Mouse (Mus musculus) kidney, embryonic 16.5 days (tissue): ENCODE measurements at regions not wholly inside any gene's neighbourhood (a gene's known extent, or its start where the extent isn't known, plus 50 kb on each side); places are given as distances from the start of the nearest gene placed in this dataset.
A peak's percentile ranks its signal among the peaks of the same experiment; 100 is the strongest.

Experiments used
- ATAC-seq: fragments of 200-750 bp; cut with Nextera tagmentation; 2 replicates; pipeline ENCODE4 v1.8.0; 2017; ENCODE audit warnings: moderate TSS enrichment; ENCODE audit not compliant: low FRiP score, low TSS enrichment
- H3K27ac ChIP-seq: fragments of 300-500 bp; sonication (generic); 2 replicates; pipeline ENCODE4 v1.5.1; 2014; ENCODE audit warnings: low read length
- H3K27me3 ChIP-seq: fragments of 300-500 bp; sonication (generic); 2 replicates; pipeline ENCODE4 v1.6.1; 2014; ENCODE audit warnings: low read length, control low read depth, mixed read lengths; ENCODE audit not compliant: insufficient read depth
- H3K36me3 ChIP-seq: fragments of 300-500 bp; sonication (generic); 2 replicates; pipeline ENCODE4 v1.6.1; 2014; ENCODE audit warnings: low read length, control low read depth, mixed read lengths; ENCODE audit not compliant: insufficient read depth
- H3K4me1 ChIP-seq: fragments of 300-500 bp; sonication (generic); 2 replicates; pipeline ENCODE4 v1.6.1; 2014; ENCODE audit warnings: low read length, control low read depth, mixed read lengths; ENCODE audit not compliant: insufficient read depth
- H3K4me2 ChIP-seq: fragments of 300-500 bp; sonication (generic); replicated peaks from 2 replicates; pipeline ENCODE4 v1.6.1; 2014; ENCODE audit warnings: low read depth, low read length
- H3K4me3 ChIP-seq: fragments of 300-500 bp; sonication (generic); 2 replicates; pipeline ENCODE4 v1.5.1; 2014; ENCODE audit warnings: mild to moderate bottlenecking, low read length
- H3K9ac ChIP-seq: fragments of 300-500 bp; sonication (generic); replicated peaks from 2 replicates; pipeline ENCODE4 v1.6.1; 2014; ENCODE audit warnings: low read length
- H3K9me3 ChIP-seq: fragments of 300-500 bp; sonication (generic); 2 replicates; pipeline ENCODE4 v1.6.1; 2016; ENCODE audit warnings: low read length, control low read depth
- WGBS: fragments of 180-500 bp; shearing (Covaris S2); extraction: QIAGEN DNeasy Blood & Tissue Kit; methylation state at CpG from one replicate; pipeline ENCODE4 v1.1.7; 2014; 5-methylcytosine and 5-hydroxymethylcytosine counted together

DNA sequence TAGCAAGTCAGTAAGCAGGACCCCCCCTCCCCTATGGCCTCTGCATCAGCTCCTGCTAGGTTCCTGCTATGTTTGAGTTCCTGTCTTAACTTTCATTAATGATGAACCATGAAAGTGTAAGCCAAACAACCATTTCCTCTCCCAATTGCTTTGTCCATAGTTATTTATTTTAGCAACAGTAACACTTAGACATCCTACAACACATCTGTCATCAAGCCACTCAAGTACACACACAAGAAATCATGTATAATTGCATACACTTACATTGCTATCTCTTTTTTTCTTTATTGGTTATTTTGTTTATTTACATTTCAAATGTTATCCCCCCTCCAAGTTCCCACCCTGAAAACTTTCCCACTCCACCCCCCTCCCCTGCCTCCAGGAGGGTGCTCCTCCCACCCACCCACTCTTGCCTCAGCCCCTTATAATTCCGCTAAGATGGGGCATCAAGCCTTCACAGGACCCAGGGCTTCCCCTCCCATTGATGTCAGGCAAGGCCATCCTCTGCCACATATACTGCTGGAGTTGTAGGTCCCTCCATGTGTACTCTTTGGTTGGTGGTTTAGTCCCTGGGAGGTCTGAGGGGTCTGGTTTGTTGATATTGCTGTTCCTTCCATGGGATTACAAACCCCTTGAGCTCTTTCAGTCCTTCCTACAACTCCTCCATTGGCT lies 310.9 kb upstream of the Ccnh start:
- Histone ChIP-seq H3K9ac (no peak overlapping the region), H3K27me3 (no peaks in the 10 kb centered on the region), H3K9me3 (no peaks in the 10 kb centered on the region), H3K36me3 (no peaks in the 10 kb centered on the region), H3K4me2 (no peak overlapping the region), H3K4me3 (no peak overlapping the region), H3K4me1 (no peaks in the 10 kb centered on the region), H3K27ac (no peak overlapping the region)
- ATAC-seq = no peak
- 71% methylated on average over 1 of the region's 1 CpGs for WGBS

GRCm38 (mm10) chr13:84905347-84905981 lies 283.7 kb upstream of the Ccnh start:
- WGBS = 82% methylated on average over 6 of the region's 6 CpGs

DNA sequence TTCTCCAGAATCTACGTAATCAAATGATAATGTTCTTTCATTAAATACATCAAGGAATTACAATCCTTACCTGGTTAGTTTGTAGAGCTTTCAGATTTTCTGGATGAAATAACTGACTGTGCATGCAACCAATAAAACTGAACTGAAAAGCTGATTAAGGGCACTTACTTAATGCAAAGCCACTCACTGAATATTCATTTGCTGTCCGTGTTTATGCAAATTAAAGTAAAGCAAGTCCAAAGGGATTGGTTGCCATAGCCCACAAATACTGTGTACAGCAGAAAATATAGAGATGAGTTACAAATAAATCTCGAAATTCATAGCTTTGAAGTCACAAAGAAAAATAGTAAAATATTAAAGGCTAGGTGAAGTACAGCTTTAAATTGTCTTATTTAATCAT lies 283.2 kb upstream of the Ccnh start:
- Histone ChIP-seq H3K4me3 (no peak overlapping the region), H3K27me3 (no peaks in the 10 kb centered on the region), H3K27ac (no peak overlapping the region), H3K4me2 (no peak overlapping the region), H3K9ac (no peak overlapping the region), H3K36me3 (no peaks in the 10 kb centered on the region), H3K9me3 (no peaks in the 10 kb centered on the region), H3K4me1 (no peaks in the 10 kb centered on the region)
- no peak for ATAC-seq
- 63% methylated on average over 3 of the region's 3 CpGs for WGBS

More at GRCm38 (mm10) chr13:84905347-84905981, 283.7 kb upstream of the Ccnh start:
- Histone ChIP-seq H3K27ac (no peak overlapping the region), H3K4me3 (no peak overlapping the region), H3K4me2 (no peak overlapping the region), H3K36me3 (no peaks in the 10 kb centered on the region), H3K9ac (no peak overlapping the region), H3K27me3 (no peaks in the 10 kb centered on the region), H3K9me3 (no peaks in the 10 kb centered on the region), H3K4me1 (no peaks in the 10 kb centered on the region)
- no peak for ATAC-seq

DNA sequence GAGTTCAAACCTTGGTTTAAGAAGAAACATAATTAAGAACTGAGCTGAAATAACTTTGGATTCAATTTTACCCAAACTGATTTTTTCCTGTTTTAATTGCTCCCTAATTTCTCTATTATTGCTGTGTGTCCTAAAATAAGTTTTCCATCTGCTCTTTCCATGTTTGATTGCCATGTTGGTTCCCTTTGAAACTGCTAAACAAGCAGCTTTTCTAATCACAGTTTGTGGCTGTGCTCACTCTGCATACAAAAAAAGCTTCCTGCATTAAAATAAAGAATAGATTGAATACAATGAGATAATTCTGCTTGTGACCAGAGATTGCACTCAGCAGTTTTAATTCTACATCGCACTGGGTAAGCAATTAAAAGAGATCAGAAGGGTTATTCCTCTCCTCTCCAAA lies 257.9 kb upstream of the Ccnh start:
- H3K4me2 ChIP-seq = no peak overlapping the region
- H3K27ac ChIP-seq = no peak overlapping the region
- no peak for ATAC-seq
- H3K9me3 ChIP-seq = no peaks in the 10 kb centered on the region
- WGBS = 92% methylated on average over 1 of the region's 1 CpGs
- H3K27me3 ChIP-seq = no peaks in the 10 kb centered on the region
- H3K4me3 ChIP-seq = no peak overlapping the region
- H3K36me3 ChIP-seq = no peaks in the 10 kb centered on the region
- H3K9ac ChIP-seq = no peak overlapping the region
- H3K4me1 ChIP-seq = no peaks in the 10 kb centered on the region

DNA sequence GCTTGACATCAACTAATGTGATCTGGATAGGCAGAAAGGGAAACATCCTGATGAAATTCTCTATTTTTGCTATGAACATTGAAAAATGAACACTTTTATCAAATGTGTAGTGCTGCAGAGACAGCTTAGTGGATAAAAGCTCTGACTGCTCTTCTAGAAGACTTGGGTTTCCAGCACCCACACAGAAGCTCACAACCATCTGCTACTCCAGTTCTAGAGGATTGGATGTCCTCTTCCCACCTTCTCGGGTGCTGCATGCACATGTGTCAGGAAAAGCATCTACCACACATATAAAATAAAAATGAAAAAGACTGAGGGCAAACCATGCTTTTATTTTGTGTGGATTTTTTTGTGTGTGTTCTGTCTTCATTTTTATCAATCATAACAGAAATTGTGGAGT lies 253.6 kb upstream of the Ccnh start:
- no peak overlapping the region for H3K4me2 ChIP-seq
- no peak overlapping the region for H3K9ac ChIP-seq
- H3K27ac ChIP-seq = no peak overlapping the region
- H3K36me3 ChIP-seq = no peaks in the 10 kb centered on the region
- H3K4me1 ChIP-seq = no peaks in the 10 kb centered on the region
- no peak for ATAC-seq
- whole genome bisulfite sequencing = 77% methylated on average over 1 of the region's 1 CpGs
- H3K9me3 ChIP-seq = no peaks in the 10 kb centered on the region
- no peak overlapping the region for H3K4me3 ChIP-seq
- H3K27me3 ChIP-seq = no peaks in the 10 kb centered on the region

DNA sequence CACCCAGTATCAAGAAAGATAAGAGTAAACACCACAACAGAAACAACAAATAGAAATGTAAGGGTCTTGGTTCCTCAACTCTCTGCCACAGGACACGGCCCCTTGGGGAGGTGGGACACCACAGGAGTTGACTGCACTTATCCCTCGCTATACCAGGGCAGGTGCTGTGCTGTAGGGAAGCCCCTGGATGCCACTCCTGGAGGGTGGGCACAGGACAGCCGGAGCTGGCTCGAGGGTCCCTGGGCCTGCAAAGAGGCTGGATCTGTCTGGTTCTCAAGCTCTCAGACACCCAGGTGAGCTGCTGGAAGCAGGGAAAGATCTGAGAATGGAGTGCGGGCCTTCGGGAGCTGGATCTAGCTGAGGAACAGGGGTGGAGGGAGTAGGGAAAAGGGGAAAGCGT lies 249.5 kb upstream of the Ccnh start:
- H3K27me3 ChIP-seq = no peaks in the 10 kb centered on the region
- H3K4me1 ChIP-seq = no peaks in the 10 kb centered on the region
- no peaks in the 10 kb centered on the region for H3K9me3 ChIP-seq
- ATAC-seq = no peak
- no peaks in the 10 kb centered on the region for H3K36me3 ChIP-seq
- H3K4me3 ChIP-seq = no peak overlapping the region
- H3K27ac ChIP-seq = no peak overlapping the region
- no peak overlapping the region for H3K9ac ChIP-seq
- no peak overlapping the region for H3K4me2 ChIP-seq
- 89% methylated on average over 7 of the region's 7 CpGs for WGBS

- ATAC-seq = peak; percentile 61; the same call in 1 of the 2 replicates
- no peaks in the 10 kb centered on the region for H3K27me3 ChIP-seq
- H3K4me3 ChIP-seq = no peak overlapping the region
- no peaks in the 10 kb centered on the region for H3K4me1 ChIP-seq
- H3K9me3 ChIP-seq = no peaks in the 10 kb centered on the region
- no peak overlapping the region for H3K9ac ChIP-seq
- H3K36me3 ChIP-seq = no peaks in the 10 kb centered on the region
- H3K27ac ChIP-seq = no peak overlapping the region
- no peak overlapping the region for H3K4me2 ChIP-seq
- 97% methylated on average over 1 of the region's 1 CpGs for WGBS
Observed at GRCm38 (mm10) chr13:84940936-84941335, 248.3 kb upstream of the Ccnh start.

DNA sequence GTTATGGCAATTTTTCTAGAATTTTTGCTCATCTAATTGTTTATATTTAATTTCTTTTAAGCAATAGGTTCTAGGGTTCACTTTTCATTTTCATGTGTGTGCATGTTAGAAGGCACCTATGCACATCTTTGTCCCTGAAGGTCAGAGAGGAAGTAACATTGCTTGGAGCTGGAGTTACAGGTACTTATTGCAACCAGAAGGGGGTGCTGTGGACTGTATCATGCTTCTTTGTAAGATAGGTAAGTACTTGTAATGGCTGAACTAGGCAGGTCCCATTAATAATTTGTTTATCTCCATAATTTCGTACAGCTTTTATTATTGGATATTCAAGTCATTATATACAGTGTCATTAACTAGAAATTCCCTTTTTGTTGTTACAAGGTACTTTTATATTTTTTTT lies 238.3 kb upstream of the Ccnh start:
- H3K4me2 ChIP-seq = no peak overlapping the region
- H3K27me3 ChIP-seq = no peaks in the 10 kb centered on the region
- H3K4me3 ChIP-seq = no peak overlapping the region
- no peaks in the 10 kb centered on the region for H3K9me3 ChIP-seq
- H3K4me1 ChIP-seq = no peaks in the 10 kb centered on the region
- no peak for ATAC-seq
- H3K36me3 ChIP-seq = no peaks in the 10 kb centered on the region
- no peak overlapping the region for H3K9ac ChIP-seq
- H3K27ac ChIP-seq = no peak overlapping the region
- WGBS = 56% methylated on average over 1 of the region's 1 CpGs

DNA sequence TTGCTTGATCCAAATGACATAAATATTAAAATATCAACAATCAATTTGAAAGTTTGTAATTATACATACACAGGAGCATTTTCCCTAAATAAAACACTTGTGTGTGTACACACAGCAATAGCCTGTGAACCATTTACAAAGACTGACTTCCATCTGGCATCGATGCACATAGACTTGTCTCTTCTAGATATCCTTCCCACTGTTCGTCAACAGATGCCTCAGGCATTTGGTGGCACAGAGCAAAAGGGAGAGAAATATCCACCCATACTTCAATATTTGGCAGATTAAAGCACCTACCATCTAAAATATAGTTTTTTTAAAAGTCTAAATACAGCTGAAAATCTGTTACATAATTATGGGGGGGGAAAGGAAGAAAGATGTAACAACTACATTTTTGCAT lies 236.0 kb upstream of the Ccnh start:
- no peaks in the 10 kb centered on the region for H3K4me1 ChIP-seq
- no peak overlapping the region for H3K4me3 ChIP-seq
- no peak overlapping the region for H3K27ac ChIP-seq
- H3K9ac ChIP-seq = no peak overlapping the region
- no peak overlapping the region for H3K4me2 ChIP-seq
- ATAC-seq = no peak
- H3K27me3 ChIP-seq = no peaks in the 10 kb centered on the region
- WGBS = 92% methylated on average over 2 of the region's 2 CpGs
- no peaks in the 10 kb centered on the region for H3K36me3 ChIP-seq
- H3K9me3 ChIP-seq = no peaks in the 10 kb centered on the region

DNA sequence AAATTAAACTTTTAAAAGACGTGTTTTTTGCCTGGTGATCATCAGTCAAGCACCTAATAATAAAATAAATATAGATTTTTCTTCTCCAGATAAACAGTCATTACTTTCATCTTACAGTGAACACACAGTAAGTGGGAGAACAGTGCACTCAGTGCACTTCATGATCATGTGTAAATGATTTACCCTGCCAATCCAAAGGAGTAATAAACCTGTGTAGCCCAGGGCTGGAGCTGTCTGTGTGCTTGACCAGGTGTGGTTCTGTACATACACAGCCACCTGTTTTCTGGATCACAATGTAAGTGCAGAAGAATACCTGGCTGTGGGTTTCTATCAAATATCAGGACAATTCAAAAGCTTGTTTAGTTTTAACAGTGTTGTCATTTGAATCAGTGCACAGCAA lies 235.4 kb upstream of the Ccnh start:
- Histone ChIP-seq H3K4me1 (no peaks in the 10 kb centered on the region), H3K4me3 (no peak overlapping the region), H3K9me3 (no peaks in the 10 kb centered on the region), H3K27ac (no peak overlapping the region), H3K27me3 (no peaks in the 10 kb centered on the region), H3K36me3 (no peaks in the 10 kb centered on the region), H3K4me2 (no peak overlapping the region), H3K9ac (no peak overlapping the region)
- ATAC-seq = peak; percentile 91
- WGBS = 45% methylated on average over 1 of the region's 1 CpGs
